Mouse (Mus musculus): Measurements from ENCODE around the gene Slc46a1. TPM values are rescaled to one million over a fixed set of nuclear protein-coding genes. Genes with fewer than 3 reads are reported as not detected.
A peak's percentile ranks its signal among the peaks of the same experiment; 100 is the strongest.

Gene Slc46a1
- total and polyA plus RNA-seq, 3 experiments: 8.3 to 11.6 TPM; not detected in 1

DNA sequence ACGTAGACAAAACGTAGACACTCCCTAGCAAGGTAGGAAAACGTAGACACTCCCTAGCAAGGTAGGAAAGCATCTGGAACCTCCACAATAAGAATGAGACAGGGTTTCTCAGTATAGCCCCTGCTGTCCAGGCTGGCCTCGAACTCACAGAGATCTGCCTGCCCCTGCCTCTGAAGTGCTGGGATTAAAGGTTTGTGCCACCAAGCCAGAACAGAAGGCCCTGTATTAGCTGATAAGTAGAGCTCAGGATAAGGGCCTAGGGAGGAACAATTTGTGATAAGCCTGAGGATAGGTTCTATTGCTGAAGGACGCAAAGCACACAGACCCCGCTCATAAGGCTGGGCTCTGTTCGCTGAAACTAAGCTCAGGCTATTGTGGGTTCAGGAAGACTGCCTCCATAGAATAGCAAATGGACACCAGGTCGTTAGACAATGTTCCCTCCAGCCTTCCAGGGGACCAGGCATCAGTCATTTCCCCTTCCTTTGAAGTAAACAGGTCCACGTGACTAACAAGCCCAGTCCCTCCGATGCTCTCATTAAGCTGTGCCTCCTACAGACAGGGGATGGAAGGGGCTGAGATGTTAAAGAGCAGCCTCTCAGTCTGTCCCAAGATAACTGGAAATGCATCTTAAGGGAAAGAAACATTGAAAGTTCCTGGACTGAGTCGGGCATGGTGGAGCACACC is 35.2 kb upstream of the Slc46a1 start (continued):
- TF ChIP-seq SMC3 (IDR thresholded peaks at IDR 0.05; ENCODE audit: low read depth, low read length): no peak
- no peak; the same call in none of the 2 replicates for TF ChIP-seq SIN3A (IDR thresholded peaks at IDR 0.05; ENCODE audit: low read length)
- no peak for TF ChIP-seq CTCF (IDR thresholded peaks at IDR 0.05 in 2 of 3, conservative IDR thresholded peaks at IDR 0.05 in 1 of 3; ENCODE audit: control insufficient read depth in 1 of 3, insufficient read depth in 1 of 3, low read depth in 2 of 3, low read length in 3 of 3, poor library complexity in 1 of 3, severe bottlenecking in 1 of 3)
- TF ChIP-seq MYC (IDR thresholded peaks at IDR 0.05; ENCODE audit: low read depth, low read length): no peak
- no peak for TF ChIP-seq TCF12 (IDR thresholded peaks at IDR 0.05; ENCODE audit: low read depth, low read length)
- TF ChIP-seq NELFE (IDR thresholded peaks at IDR 0.05; ENCODE audit: low read depth, low read length): no peak
- peak; percentile 19; the same call in 1 of the 2 replicates for TF ChIP-seq MAZ (IDR thresholded peaks at IDR 0.05; ENCODE audit: low read depth, low read length)
- 0 out of 2 replicates have a peak, but pooled peaks have one; percentile 13 for TF ChIP-seq ETS1 (IDR thresholded peaks at IDR 0.05; ENCODE audit: low read depth, low read length)
- TF ChIP-seq MYB (IDR thresholded peaks at IDR 0.05; ENCODE audit: low read depth, low read length): no peak
- no peak for TF ChIP-seq ZC3H11A (IDR thresholded peaks at IDR 0.05; ENCODE audit: low read depth, low read length)
- no peak for TF ChIP-seq ZKSCAN1 (IDR thresholded peaks at IDR 0.05; ENCODE audit: low read depth, low read length)
- TF ChIP-seq CHD1 (IDR thresholded peaks at IDR 0.05; ENCODE audit: low read depth, low read length): no peak

DNA sequence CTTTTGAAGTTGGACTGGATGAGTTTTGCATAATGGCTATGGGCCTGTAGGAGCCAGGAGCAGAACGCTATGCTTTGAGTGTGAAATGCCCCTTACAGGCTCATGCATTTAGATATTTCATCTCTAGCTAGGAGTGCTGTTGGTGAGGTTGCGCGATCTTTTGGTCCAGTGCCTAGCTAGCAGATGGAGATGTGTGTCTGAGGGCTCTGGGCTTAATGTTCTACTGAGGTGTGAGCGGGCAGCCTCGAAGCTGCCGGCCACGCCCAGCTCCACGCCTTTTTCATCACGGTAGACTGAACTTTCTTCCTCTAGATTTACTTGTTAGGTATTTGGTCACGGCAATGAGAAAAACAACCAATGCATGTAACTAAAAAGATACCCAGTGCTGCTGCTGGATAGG is 34.3 kb upstream of the Slc46a1 start:
- Histone ChIP-seq H3K4me3 (ENCODE audit: control insufficient read depth in 1 of 2, insufficient read depth in 1 of 2, low read depth in 2 of 2, low read length in 2 of 2) (no peak overlapping the region; a peak in 1 of 4 replicates), H3K9ac (ENCODE audit: control insufficient read depth, low read depth, low read length, poor library complexity, severe bottlenecking) (no peak overlapping the region), H3K79me2 (ENCODE audit: control insufficient read depth, insufficient read depth, low read length, poor library complexity) (no peaks in the 10 kb centered on the region), H3K27ac (ENCODE audit: control insufficient read depth, low read depth, low read length) (no peak overlapping the region), H3K4me1 (ENCODE audit: control insufficient read depth in 1 of 2, insufficient read depth in 2 of 2, low read length in 2 of 2) (peaks cover 0 to 19% of the 10 kb centered on the region in 2 experiments; a peak in 2 of 4 replicates), H3K27me3 (ENCODE audit: control insufficient read depth in 1 of 2, insufficient read depth in 2 of 2, low read length in 2 of 2) (peaks cover 1 to 2% of the 10 kb centered on the region in 2 experiments; a peak in 1 of 4 replicates), H3K36me3 (ENCODE audit: control insufficient read depth in 1 of 2, insufficient read depth in 2 of 2, low read length in 2 of 2) (peaks cover 0 to 8% of the 10 kb centered on the region in 2 experiments; a peak in 1 of 4 replicates), H3K9me3 (replicated peaks; ENCODE audit: insufficient read depth, low read length) (no peaks in the 10 kb centered on the region)
- peak; percentile 44 for DNase-seq (ENCODE audit: low read depth, low spot score)
- TF ChIP-seq TCF12 (IDR thresholded peaks at IDR 0.05; ENCODE audit: low read depth, low read length) (no peak), E2F4 (IDR thresholded peaks at IDR 0.05; ENCODE audit: borderline replicate concordance, low read depth, low read length) (no peak), ZMIZ1 (IDR thresholded peaks at IDR 0.05; ENCODE audit: low read depth, low read length) (no peak), TAL1 (IDR thresholded peaks at IDR 0.05; ENCODE audit: low read length) (no peak), RCOR1 (IDR thresholded peaks at IDR 0.05; ENCODE audit: low read depth, low read length) (no peak), HCFC1 (IDR thresholded peaks at IDR 0.05; ENCODE audit: low read depth, low read length) (no peak), GABPA (IDR thresholded peaks at IDR 0.05; ENCODE audit: low read depth, low read length) (no peak)
